Mouse (Mus musculus): Measurements from ENCODE around the gene Babam1. TPM values are rescaled to one million over a fixed set of nuclear protein-coding genes. Genes with fewer than 3 reads are reported as not detected.

The Babam1 gene
- 100 to 1,000 TPM in 1 of 2 experiments, 10 to 100 TPM in 1; 98.3 to 102 TPM for total RNA-seq (2021)
- long read RNA-seq, experiment 1, transcript Babam1-201 (9 exons, 1,433 nt) = major isoform, 30 of 43 reads
- long read RNA-seq, experiment 1, partial matches to known transcripts = 2 of 43 reads
- long read RNA-seq, experiment 1, other reads (novel, unspliced or antisense) = 11 of 43 reads
- long read RNA-seq, experiment 2, transcript Babam1-201 (9 exons, 1,433 nt) = major isoform, 41 of 69 reads
- long read RNA-seq, experiment 2, partial matches to known transcripts = 15 of 69 reads
- long read RNA-seq, experiment 2, other reads (novel, unspliced or antisense) = 13 of 69 reads

GRCm38 (mm10) chr8:71396639-71397305 is at the start of gene Babam1:
Gene Babam1, plus strand, starts transcription at chr8:71396861.
- DNase-seq (ENCODE audit: low spot score in 2 of 2) = peak; percentile 92 to 98
- H3K4me3 ChIP-seq = peak within 1 kb of the TSS; percentile 84
- TF ChIP-seq CTCF (conservative IDR thresholded peaks at IDR 0.05) = no peak
- H3K27ac ChIP-seq = peak within 1 kb of the TSS; percentile 93

GRCm38 (mm10) chr8:71351117-71351516 is 45.5 kb upstream of the Babam1 start:
- Histone ChIP-seq H3K27ac (no peak overlapping the region), H3K4me3 (no peak overlapping the region)
- DNase-seq (ENCODE audit: low spot score in 2 of 2) = no peak
- no peak for TF ChIP-seq CTCF (conservative IDR thresholded peaks at IDR 0.05)

DNA sequence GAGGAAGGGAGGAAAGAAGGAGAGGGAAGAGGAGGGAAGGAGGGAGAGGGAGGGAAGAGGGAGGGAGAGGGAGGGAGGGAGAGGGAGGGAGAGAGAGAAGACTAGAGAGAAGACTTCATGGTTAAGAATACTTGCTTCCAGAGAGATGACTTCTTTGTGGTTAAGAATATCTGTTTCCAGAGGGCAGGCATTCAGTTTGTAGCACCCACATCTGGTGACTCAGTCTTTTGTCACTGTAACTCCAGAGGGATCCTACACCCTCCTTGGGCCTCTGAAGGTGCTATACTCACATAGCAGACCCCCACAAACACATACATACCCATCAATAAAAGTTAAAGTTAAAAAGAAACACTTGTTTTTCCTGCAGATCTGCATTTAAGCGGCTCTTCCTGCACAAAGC is 45.1 kb upstream of the Babam1 start:
- Histone ChIP-seq H3K27ac (no peak overlapping the region), H3K4me3 (no peak overlapping the region)
- TF ChIP-seq CTCF (conservative IDR thresholded peaks at IDR 0.05) = no peak
- no peak for DNase-seq (ENCODE audit: low spot score in 2 of 2)

DNA sequence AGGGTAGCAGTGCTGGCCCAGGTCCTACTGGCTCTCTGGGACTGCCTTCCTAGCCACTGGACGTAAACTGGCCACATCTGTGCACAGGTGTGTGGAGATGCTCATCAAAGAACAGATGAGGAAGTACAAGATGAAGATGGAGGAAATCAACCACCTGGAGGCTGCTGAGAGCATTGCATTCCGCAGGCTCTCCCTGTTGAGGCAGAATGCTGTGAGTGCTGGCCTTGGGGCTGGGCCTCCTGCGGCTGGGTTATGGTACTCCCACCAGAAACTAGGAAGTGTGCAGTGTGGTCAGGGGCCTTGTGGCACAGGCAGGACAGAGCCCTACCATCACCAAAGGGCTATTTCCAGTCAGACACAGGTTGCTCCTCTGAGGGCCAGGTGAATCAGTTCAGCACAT is 38.6 kb upstream of the Babam1 start:
- Histone ChIP-seq H3K4me3 (no peak overlapping the region), H3K27ac (no peak overlapping the region)
- no peak for DNase-seq (ENCODE audit: low spot score in 2 of 2)
- TF ChIP-seq CTCF (conservative IDR thresholded peaks at IDR 0.05) = peak; percentile 39

- H3K27ac ChIP-seq = peak within 1 kb of the TSS; percentile 96
- peak; percentile 85 to 94 for DNase-seq (ENCODE audit: low spot score in 2 of 2)
- no peak for TF ChIP-seq CTCF (conservative IDR thresholded peaks at IDR 0.05)
- H3K4me3 ChIP-seq = peak within 1 kb of the TSS; percentile 75
These were observed 29.7 kb upstream of the Babam1 start, which contains the start of gene Use1 for GRCm38 (mm10) chr8:71366771-71367528. Gene Use1, plus strand, starts transcription at chr8:71366848.

DNA sequence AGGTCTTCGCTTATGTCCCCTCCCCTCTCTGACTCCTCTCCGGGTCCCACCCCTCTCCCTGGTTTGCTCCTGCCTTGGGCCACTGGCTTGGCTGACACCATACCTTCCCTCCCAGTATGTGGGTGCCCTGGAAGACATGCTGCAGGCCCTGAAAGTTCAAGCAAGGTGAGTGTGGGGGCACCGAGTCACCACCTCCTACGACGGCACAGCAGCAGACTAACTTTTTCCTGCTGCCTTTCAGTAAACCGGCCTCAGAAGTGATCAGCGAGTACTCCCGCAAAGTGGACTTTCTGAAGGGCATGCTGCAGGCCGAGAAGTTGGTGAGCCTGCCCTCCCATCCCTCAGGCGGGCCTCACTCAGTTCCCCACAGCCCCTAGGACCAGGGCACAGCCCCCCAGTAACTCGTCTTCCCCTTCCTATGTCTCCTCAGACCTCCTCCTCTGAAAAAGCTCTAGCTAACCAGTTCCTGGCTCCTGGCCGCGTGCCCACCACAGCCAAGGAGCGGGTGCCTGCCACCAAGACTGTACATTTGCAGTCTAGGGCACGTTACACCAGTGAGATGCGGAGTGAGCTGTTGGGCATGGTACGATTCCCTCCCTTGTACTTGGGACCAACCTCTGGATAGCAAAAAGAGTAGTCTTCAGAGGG is 29.0 kb upstream of the Babam1 start:
- no peak for TF ChIP-seq CTCF (conservative IDR thresholded peaks at IDR 0.05)
- DNase-seq (ENCODE audit: low spot score in 2 of 2) = no peak
- peak overlapping the region; percentile 96 for H3K27ac ChIP-seq
- H3K4me3 ChIP-seq = peak overlapping the region; percentile 75

DNA sequence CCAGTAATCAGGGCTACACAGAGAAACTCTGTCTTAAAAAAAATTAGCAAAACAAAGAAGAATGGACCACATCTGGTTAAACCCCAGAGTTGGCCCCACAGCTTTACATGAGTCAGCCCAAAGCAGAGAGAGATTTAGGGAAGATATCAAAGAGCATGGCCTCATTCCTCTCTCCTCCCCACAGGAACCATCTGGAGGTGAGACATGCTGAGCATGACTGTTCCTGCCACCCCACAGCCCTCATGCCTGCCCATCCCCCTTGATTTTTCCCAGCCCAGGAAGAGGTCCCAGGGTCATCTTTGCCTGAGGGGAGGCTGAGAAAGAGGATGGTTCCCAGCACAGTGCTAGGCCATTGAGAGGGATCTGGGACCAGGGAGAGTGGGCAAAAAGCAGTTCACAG is 28.3 kb upstream of the Babam1 start:
- DNase-seq (ENCODE audit: low spot score in 2 of 2) = no peak
- TF ChIP-seq CTCF (conservative IDR thresholded peaks at IDR 0.05) = no peak
- no peak overlapping the region; the same call in 1 of the 2 replicates for H3K27ac ChIP-seq
- H3K4me3 ChIP-seq = no peak overlapping the region; the same call in 1 of the 2 replicates

DNA sequence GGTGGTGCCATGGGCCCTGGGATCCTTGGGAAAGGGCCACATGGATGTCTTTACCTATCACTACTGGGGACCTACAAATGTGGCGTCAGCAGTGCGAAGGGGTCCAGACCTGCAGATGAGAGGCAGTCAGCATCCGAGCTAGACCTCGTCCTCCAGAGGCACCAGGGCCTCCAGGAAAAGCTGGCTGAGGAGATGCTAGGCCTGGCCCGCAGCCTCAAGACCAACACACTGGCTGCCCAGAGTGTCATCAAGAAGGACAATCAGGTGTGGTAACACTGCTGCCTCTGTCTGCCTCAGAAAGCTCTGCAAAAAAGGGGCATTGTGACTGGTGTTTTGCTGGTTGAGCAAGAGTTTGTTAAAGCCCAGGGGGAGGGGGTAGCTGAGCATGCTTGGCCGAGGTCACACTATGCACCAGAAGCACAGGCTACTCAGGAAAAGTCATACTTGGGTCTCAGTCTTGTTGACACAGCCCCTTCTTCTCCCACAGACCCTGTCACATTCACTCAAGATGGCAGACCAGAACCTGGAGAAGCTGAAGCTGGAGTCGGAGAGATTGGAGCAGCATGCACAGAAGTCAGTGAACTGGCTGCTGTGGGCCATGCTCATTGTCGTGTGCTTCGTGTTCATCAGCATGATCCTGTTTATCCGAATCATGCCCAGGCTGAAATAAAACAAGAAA is 27.5 kb upstream of the Babam1 start:
- DNase-seq (ENCODE audit: low spot score in 2 of 2) = no peak
- no peak overlapping the region for H3K4me3 ChIP-seq
- no peak for TF ChIP-seq CTCF (conservative IDR thresholded peaks at IDR 0.05)
- no peak overlapping the region for H3K27ac ChIP-seq

GRCm38 (mm10) chr8:71370711-71371235 is 25.9 kb upstream of the Babam1 start:
- no peak for TF ChIP-seq CTCF (conservative IDR thresholded peaks at IDR 0.05)

GRCm38 (mm10) chr8:71371236-71371848 is 25.3 kb upstream of the Babam1 start, which contains the start of gene Ocel1:
Gene Ocel1, plus strand, starts transcription at chr8:71371298.
- TF ChIP-seq CTCF (conservative IDR thresholded peaks at IDR 0.05) = peak; percentile 99; the same call in 1 of the 2 replicates
- Histone ChIP-seq H3K4me3 (peak within 1 kb of the TSS; percentile 96), H3K27ac (peak within 1 kb of the TSS; percentile 98)
- DNase-seq (ENCODE audit: low spot score in 2 of 2) = peak; percentile 97 to 98

More at GRCm38 (mm10) chr8:71370711-71371235, 25.9 kb upstream of the Babam1 start:
- H3K4me3 ChIP-seq = peak overlapping the region; percentile 96
- peak overlapping the region; percentile 98 for H3K27ac ChIP-seq
- DNase-seq (ENCODE audit: low spot score in 2 of 2) = no peak

DNA sequence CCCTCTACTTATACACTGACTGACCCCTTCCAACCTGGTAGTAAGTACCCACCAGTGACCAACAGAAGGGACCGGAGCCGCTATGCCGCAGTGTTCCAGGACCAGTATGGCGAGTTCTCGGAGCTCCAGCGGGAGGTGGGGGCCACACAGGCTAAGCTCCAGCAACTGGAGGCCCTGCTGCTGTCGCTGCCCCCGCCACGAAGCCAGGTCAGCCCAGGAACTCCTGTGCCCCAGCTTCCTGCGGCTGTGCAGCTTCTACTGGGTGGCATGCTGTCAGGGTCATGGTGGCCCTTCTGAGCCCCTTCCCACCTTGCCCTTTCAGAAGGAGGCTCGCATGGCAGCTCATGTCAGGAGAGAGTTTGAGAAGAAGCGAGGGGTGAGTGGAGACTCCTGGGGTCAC is 24.2 kb upstream of the Babam1 start:
- H3K4me3 ChIP-seq = no peak overlapping the region
- no peak for DNase-seq (ENCODE audit: low spot score in 2 of 2)
- TF ChIP-seq CTCF (conservative IDR thresholded peaks at IDR 0.05) = no peak
- no peak overlapping the region for H3K27ac ChIP-seq

Measured in layer of hippocampus, adult 2 months (tissue).